Mouse (Mus musculus) left cerebral cortex, adult 8-10 months (tissue): ENCODE measurements around the gene Rilp. TPM values are rescaled to one million over a fixed set of nuclear protein-coding genes. Genes with fewer than 3 reads are reported as not detected.
"Not testable (repeated sequence)": the region's sequence is repeated elsewhere in the genome, so short reads cannot be mapped to it uniquely, and the experiment has no call there.

Source experiments
- DNase-seq, 2 experiments: peaks; one replicate each; pipeline ENCODE4 v3.0.0; 2022; ENCODE audit warnings: low spot score in 2 of 2
- microRNA-seq, 2 experiments: library from miRNA; unstranded; fragments of <30 nt; microRNA quantifications; one replicate each; pipeline ENCODE4 v1.2.0; 2022
- total RNA-seq, 4 experiments: library from RNA; stranded (reverse); gene quantifications; 2 replicates each; pipeline ENCODE4 v1.2.4; 2022

Rilp gene
- total RNA-seq, 4 experiments from 2014 or later: 1.7 to 2.4 (median 2.1) TPM

DNA sequence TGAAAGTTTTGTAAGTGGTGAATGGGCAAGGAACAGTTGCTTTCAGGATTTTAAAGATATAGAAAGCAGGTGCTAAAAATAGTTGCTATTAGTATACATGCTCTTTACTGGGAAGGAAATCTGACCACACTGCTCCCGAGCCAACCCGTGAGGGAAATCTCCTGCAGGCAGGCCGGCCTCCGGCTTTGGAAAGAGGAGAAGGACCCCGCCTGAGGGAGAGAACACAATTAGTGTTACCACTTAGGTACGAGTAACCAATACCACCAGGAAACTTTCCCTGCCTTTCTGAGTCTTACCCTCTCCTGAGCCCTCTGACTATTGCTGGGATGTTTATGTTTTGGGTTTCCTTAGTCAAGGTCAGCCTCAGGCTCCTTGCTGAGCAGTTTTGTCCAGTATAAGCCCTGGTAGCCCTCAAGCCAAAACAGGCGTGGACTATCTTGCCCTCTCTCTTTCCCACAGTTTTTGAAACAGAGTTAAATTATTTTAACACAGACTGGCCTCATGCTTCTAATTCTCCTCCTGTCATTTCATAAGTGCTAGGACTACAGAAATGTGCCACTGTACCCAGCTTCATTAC, 43.1 kb downstream of the Rilp start:
- DNase-seq: no peak

DNA sequence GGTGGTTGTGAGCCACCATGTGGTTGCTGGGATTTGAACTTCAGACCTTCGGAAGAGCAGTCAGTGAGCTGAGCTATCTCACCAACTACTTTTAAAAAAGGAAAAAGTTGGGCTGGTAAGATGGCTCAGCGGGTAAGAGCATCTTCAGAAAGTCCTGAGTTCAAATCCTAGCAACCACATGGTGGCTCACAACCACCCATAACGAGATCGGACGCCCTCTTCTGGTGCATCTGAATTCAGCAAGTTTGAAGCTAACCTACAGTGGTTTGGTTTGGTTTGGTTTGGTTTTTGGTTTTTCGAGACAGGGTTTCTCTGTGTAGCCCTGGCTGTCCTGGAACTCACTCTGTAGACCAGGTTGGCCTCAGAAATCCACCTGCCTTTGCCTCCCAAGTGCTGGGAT, 46.1 kb downstream of the Rilp start:
- not testable (repeated sequence) for DNase-seq

DNA sequence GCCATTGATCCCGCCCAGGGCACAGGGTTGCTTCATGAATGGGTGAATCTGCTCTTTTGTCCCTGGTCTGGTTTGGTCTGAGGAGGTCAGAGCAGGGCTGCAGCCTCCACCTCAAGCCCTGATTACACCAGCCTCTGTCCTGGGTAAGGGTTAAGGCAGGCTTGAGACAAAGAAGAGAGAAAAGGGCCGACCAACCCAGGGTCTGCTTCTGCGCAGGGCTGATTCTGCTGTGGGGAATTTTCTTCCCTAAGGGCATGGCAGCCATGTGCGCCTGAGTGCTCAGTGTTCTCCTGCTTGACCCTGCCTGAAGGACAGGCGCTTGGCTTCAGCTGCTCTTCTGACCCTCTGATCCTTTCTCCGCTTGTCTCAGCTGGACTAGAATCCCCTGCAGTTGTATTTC, 47.2 kb downstream of the Rilp start:
- DNase-seq: no peak

DNA sequence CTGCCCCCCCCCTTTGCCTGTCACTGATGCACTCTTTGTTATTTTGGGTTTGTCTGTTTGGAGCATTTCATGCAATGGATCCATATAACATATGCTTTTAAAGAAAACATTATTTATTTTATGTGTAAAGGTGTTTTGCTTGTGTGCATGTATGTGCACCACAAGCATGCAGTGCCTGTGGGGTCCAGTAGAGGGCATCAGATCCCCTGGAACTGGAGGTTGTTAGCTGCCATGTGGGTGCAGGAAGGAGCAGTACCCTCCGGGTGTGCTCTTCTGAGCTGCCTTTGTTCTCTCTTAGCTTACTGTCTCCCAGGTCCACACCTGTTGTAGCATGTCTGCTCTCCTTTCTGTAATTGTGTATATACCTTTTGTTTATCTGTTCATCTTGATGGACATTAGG, 48.2 kb downstream of the Rilp start:
- no peak for DNase-seq

DNA sequence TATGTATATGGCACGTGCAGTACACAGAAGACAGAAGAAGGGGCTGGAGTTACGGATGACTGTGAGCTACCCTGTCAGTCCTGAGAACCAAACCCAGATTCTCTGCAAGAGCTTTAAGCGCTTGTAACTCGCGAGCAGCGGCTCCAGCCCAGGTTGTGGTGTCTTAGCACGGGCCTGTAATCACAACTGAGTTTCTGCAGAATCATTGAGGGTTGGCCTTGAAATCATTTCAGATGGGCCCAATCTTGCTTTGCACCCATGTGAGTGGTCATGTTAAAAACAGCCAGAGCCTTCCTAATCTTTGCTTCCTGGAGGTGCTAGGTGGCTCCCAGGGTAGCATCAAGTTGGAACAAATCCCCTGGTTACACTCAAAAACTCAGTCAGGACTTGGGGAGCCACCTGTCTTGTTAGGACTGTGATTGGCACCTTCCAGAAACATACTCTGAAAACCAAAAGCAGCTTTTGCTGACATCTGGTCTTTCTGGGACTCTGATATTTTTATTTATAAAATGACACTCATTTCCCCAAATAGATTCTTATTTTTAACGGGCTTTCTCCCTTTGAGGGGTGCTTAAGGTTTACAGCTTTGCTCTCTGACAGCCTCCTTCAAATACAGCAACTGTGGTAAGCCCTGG, 50.1 kb downstream of the Rilp start:
- DNase-seq: no peak

DNA sequence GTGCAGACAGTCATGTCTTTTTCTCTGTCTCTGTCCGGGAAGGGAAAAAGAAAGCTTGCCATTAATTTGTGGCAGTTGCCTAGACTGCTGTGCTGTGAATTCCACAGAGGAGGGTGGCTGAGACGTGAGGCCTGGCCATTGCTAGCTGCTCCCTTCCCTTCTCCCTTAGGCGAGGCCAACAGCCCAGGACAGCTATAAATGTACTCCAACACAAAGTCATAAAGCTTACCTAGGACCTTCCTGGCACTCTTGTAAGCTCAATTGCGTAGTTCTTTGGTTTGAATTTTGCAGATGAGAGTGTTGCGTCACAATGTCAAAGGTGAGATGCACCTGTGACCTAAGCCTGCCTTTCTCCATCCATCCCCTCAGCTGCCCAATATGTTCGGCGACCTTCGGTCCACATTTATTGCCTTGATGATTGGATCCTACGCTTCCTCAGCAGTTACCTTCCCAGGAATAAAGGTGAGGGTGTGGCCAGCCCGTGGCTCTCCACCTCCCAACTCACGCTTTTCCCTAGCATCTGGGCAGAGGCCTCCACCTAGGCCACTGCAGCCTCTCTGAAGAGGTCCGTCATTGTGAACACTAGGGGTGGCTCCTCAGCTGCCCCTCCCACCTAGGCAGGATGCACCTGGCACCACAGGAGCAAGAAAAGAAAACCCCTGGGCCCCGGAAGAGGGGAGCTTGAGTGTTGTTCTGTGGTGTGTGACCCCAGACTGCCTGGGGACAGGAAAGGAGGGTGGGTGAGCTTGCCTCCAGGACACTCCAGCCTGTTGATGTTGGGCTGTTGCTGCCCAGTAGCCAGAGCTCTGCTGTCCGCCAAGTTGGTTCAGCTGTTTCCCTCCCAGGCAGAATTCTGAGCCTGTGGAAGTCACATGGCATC, 50.9 kb downstream of the Rilp start:
- DNase-seq: no peak

DNA sequence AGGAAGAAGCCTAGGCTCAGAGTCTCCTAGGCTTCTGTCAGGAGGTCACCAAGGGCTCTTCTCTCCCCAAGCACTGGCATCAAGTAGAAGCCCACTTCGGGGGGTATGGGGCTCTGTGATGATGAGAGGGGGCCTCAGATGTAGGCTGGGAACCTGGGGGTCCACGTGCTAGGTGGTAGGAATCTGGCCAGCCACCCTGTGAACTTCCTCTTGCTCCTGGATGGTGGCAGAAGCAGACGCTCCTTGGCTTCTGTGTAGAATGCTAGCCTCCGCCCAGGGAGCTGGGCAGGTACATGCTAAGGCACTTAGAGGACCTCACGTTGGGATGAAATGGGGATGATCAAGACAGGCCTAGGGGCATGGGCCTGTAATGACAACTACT, 51.5 kb downstream of the Rilp start:
- DNase-seq: no peak

Small RNAs within 50 kb of the gene (microRNA-seq; reads per million reads assigned to microRNA genes)
- gene Mir22 (2,741 to 3,096 reads per million in 2 experiments), gene Mir3971 (0 reads per million in 2 experiments)

Other genes starting within 250 kb of the Rilp start
- gene Rpa1, start 161.8 kb upstream of the Rilp start, total RNA-seq: 10 to 100 TPM; 47.5 to 51.4 (median 50.2) TPM
- 10 to 100 TPM; 13.9 to 22.5 (median 18.1) TPM for gene Smyd4, start 161.7 kb upstream of the Rilp start, total RNA-seq
- gene Serpinf1, start 87.4 kb upstream of the Rilp start, total RNA-seq: 10 to 100 TPM in 2 of 4 experiments, 1 to 10 TPM in 2; 8.5 to 17.8 (median 11.3) TPM
- under 1 TPM in 3 of 4 experiments, not detected in 1; 0.27 to 0.84 (median 0.43) TPM for gene Serpinf2, start 70.5 kb upstream of the Rilp start, total RNA-seq
- 10 to 100 TPM; 20.2 to 22.5 (median 22.0) TPM for gene Wdr81, start 55.4 kb upstream of the Rilp start, total RNA-seq
- gene Tlcd2, start 48.4 kb upstream of the Rilp start, total RNA-seq: under 1 TPM; 0.62 to 0.99 (median 0.82) TPM
- gene Prpf8, start 23.3 kb upstream of the Rilp start, total RNA-seq: 100 to 1,000 TPM; 138 to 159 (median 149) TPM
- 1 to 10 TPM; 1.6 to 1.9 (median 1.7) TPM for gene Scarf1, start 3.4 kb downstream of the Rilp start, total RNA-seq
- gene Slc43a2, start 21.6 kb downstream of the Rilp start, total RNA-seq: 10 to 100 TPM; 45.5 to 58.2 (median 52.2) TPM
- gene Pitpna, start 78.0 kb downstream of the Rilp start, total RNA-seq: 100 to 1,000 TPM; 300 to 319 (median 307) TPM
- 10 to 100 TPM; 41.3 to 43.5 (median 42.5) TPM for gene Inpp5k, start 120.9 kb downstream of the Rilp start, total RNA-seq
- gene Myo1c, start 140.4 kb downstream of the Rilp start, total RNA-seq: 10 to 100 TPM; 18.2 to 27.0 (median 21.2) TPM
- gene Crk, start 169.2 kb downstream of the Rilp start, total RNA-seq: 100 to 1,000 TPM; 108 to 117 (median 112) TPM
- gene Ywhae, start 222.8 kb downstream of the Rilp start, total RNA-seq: 1,000 to 10,000 TPM; 1,072 to 1,190 (median 1,127) TPM